Mouse (Mus musculus) hindbrain, embryonic 12.5 days (tissue): Measurements from ENCODE around the gene Hltf. TPM values are rescaled to one million over a fixed set of nuclear protein-coding genes. Genes with fewer than 3 reads are reported as not detected.
"Not testable (repeated sequence)": the region's sequence is repeated elsewhere in the genome, so short reads cannot be mapped to it uniquely, and the experiment has no call there.

ENCODE experiments used
- ATAC-seq: fragments of 200-750 bp; cut with Nextera tagmentation; 2 replicates; pipeline ENCODE4 v1.8.0; 2017; ENCODE audit warnings: moderate TSS enrichment; ENCODE audit not compliant: low FRiP score
- H3K27ac ChIP-seq: fragments of 300-500 bp; sonication (generic); 2 replicates; pipeline ENCODE4 v1.5.1; 2016; ENCODE audit warnings: mild to moderate bottlenecking
- H3K27me3 ChIP-seq: fragments of 300-500 bp; sonication (generic); 2 replicates; pipeline ENCODE4 v1.6.1; 2016; ENCODE audit warnings: mild to moderate bottlenecking
- H3K36me3 ChIP-seq: fragments of 300-500 bp; sonication (generic); 2 replicates; pipeline ENCODE4 v1.6.1; 2016; ENCODE audit warnings: mild to moderate bottlenecking
- H3K4me1 ChIP-seq: fragments of 300-500 bp; sonication (generic); 2 replicates; pipeline ENCODE4 v1.6.1; 2016
- H3K4me2 ChIP-seq: fragments of 300-500 bp; sonication (generic); replicated peaks from 2 replicates; pipeline ENCODE4 v1.6.1; 2016; ENCODE audit warnings: mild to moderate bottlenecking
- H3K4me3 ChIP-seq: fragments of 300-500 bp; sonication (generic); 2 replicates; pipeline ENCODE4 v1.5.1; 2016; ENCODE audit warnings: mild to moderate bottlenecking
- H3K9ac ChIP-seq: fragments of 300-500 bp; sonication (generic); 2 replicates; pipeline ENCODE4 v1.6.1; 2016; ENCODE audit warnings: mild to moderate bottlenecking, moderate library complexity
- H3K9me3 ChIP-seq: fragments of 300-500 bp; sonication (generic); replicated peaks from 2 replicates; pipeline ENCODE4 v1.6.1; 2016; ENCODE audit warnings: mild to moderate bottlenecking
- WGBS: fragments of 180-500 bp; shearing (Covaris S2); methylation state at CpG from one replicate; pipeline ENCODE4 v1.1.7; 2016; 5-methylcytosine and 5-hydroxymethylcytosine counted together
- polyA plus RNA-seq: library from polyadenylated mRNA; unstranded; fragments of >200 nt; fragmentation: Nextera tagmentation; extraction: Ambion mirVana; gene quantifications from 2 replicates; pipeline ENCODE4 v1.2.1, GENCODE M21; 2016

Hltf gene
- polyA plus RNA-seq, 1 experiment from 2014 or later = 22.4 TPM

DNA sequence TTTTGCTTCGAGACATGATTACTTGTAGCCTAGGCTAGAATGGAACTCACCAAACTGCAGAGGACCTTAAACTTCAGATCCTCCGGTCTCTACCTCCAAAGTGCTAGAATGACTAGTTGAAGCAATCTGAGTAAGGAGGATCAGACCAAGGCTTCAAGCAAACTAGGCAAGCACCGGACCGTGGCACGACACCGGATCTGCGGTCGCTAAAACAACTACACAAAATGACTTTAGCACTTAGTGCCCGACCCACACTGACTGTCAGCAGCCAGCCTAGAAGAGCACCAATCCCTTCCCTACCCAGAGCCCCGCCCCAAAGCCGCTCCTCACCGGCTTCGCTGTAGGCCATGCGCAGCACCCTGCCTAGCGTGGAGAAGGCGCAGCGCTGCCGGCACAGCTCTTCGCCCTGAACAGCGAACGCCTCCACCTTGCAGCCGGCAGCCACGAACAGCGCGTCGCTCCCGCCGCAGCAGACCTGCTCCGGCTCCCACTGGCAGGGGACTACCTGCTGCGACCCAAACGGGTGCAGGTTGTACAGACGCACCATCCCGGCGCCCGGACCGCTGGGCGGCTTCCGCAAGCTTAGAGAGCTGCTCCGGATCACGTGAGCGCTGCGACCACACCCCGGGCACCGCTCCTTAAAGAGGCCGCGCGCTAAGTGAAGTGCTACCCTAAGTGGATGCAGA, 22.7 kb upstream of the Hltf start, which contains the start of gene Hps3:
Gene Hps3 (minus strand): TSS at position 597 of the 686 bp plus-strand sequence.
- peak; percentile 100 for ATAC-seq
- WGBS = under 1% methylated on average over 45 of the region's 47 CpGs
- Histone ChIP-seq H3K4me2 (peak within 1 kb of the TSS; percentile 80), H3K4me3 (peak within 1 kb of the TSS; percentile 83), H3K27me3 (no peaks in the 10 kb centered on the region), H3K9ac (peak within 1 kb of the TSS; percentile 74), H3K4me1 (peaks cover 8% of the 10 kb centered on the region), H3K27ac (peak within 1 kb of the TSS; percentile 79), H3K36me3 (no peaks in the 10 kb centered on the region), H3K9me3 (no peaks in the 10 kb centered on the region)

DNA sequence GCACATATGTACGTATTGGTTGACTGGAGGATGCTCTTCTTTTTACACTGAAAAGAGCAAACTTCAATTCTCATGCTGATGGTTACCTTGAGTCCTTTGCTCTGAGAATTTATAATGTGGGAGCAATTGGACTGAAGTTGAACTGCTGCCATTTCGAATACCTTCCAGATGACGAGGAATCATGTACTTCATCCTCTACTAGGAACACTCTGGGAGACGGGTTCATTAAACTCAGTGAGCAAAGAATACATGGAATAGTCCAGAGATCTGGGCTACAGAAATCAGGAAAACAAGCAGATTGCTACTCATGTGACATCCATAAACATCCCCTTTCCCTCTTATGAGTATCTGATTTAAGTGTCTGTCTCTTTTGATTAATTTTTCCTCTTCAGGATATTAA, 21.5 kb upstream of the Hltf start:
- Histone ChIP-seq H3K9me3 (no peaks in the 10 kb centered on the region), H3K36me3 (no peaks in the 10 kb centered on the region), H3K27ac (no peak overlapping the region), H3K4me3 (no peak overlapping the region), H3K9ac (no peak overlapping the region), H3K27me3 (no peaks in the 10 kb centered on the region), H3K4me1 (peaks cover 8% of the 10 kb centered on the region), H3K4me2 (no peak overlapping the region)
- no peak for ATAC-seq
- WGBS = 83% methylated on average over 4 of the region's 4 CpGs

DNA sequence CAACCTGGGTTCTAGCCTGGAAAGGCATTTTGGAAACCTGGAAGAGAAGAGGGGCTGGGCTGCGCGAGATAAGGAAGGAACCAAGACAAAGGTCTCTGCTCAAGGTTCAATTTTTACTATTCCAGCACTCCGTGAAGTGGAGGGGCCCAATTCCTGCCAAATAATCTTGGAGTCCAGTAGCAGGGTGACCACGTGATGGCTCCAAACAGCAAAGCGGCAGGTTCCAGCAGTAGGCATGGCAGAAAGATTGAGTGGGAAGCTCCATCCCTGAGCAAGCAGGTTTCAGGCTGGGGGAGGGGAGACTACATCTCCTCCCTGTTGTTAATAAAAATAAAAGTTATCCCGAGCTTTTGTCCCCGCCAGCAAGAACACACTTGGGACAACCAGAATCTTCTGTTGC, 16.1 kb upstream of the Hltf start:
- not testable (repeated sequence) for ATAC-seq, H3K4me3 ChIP-seq, H3K27ac ChIP-seq, H3K27me3 ChIP-seq, H3K9me3 ChIP-seq, H3K4me2 ChIP-seq, H3K36me3 ChIP-seq, H3K9ac ChIP-seq, H3K4me1 ChIP-seq
- WGBS = 86% methylated on average over 7 of the region's 7 CpGs

DNA sequence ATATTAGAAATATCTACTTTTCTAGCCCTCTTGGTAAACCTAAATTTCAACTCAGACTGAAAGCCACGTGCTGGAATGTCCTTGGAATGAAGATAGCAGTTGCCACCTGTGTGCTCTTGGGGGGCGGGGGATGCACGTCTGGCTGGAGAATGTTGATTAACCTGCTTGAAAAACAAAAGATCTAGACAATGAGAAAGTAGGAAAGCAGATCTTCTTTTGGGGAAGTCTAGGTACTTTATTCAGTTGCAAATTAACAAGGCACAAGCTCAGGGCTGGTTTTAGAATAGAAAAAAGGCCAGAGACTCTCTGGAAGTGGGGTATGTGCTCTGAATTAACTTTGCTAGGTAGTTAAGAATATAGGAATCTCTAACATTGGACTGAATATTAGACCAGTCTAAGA, 12.9 kb upstream of the Hltf start:
- H3K4me2 ChIP-seq, H3K4me1 ChIP-seq, H3K27ac ChIP-seq, ATAC-seq, H3K9me3 ChIP-seq, H3K9ac ChIP-seq, H3K27me3 ChIP-seq, H3K4me3 ChIP-seq, H3K36me3 ChIP-seq: not testable (repeated sequence)
- 67% methylated on average over 3 of the region's 3 CpGs for WGBS

DNA sequence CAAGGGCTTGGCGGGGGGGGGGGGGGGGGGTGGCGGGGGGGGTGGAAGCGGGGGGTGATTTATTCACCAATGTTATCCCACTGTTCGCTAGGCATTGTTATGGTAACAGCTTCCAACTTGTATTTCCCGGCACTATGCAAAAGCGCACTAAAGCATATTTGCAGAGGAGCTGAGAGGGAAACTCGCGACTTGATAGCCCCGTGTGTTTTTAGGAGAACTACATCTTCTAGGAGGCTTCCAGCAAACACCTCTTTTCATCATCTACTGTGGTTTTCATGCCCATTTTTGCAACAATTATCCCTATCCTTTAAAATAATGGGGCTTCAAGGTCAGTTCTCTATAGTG, 558 bp downstream of the Hltf start:
- Histone ChIP-seq H3K4me1 (peaks cover 9% of the 10 kb centered on the region; the same call in 1 of the 2 replicates), H3K27ac (peak overlapping the region; percentile 83), H3K36me3 (peaks cover 4% of the 10 kb centered on the region), H3K27me3 (no peaks in the 10 kb centered on the region), H3K9me3 (no peaks in the 10 kb centered on the region), H3K4me3 (peak overlapping the region; percentile 81), H3K9ac (peak overlapping the region; percentile 74), H3K4me2 (peak overlapping the region; percentile 61)
- WGBS = 0% methylated on average over 7 of the region's 9 CpGs
- no peak for ATAC-seq

DNA sequence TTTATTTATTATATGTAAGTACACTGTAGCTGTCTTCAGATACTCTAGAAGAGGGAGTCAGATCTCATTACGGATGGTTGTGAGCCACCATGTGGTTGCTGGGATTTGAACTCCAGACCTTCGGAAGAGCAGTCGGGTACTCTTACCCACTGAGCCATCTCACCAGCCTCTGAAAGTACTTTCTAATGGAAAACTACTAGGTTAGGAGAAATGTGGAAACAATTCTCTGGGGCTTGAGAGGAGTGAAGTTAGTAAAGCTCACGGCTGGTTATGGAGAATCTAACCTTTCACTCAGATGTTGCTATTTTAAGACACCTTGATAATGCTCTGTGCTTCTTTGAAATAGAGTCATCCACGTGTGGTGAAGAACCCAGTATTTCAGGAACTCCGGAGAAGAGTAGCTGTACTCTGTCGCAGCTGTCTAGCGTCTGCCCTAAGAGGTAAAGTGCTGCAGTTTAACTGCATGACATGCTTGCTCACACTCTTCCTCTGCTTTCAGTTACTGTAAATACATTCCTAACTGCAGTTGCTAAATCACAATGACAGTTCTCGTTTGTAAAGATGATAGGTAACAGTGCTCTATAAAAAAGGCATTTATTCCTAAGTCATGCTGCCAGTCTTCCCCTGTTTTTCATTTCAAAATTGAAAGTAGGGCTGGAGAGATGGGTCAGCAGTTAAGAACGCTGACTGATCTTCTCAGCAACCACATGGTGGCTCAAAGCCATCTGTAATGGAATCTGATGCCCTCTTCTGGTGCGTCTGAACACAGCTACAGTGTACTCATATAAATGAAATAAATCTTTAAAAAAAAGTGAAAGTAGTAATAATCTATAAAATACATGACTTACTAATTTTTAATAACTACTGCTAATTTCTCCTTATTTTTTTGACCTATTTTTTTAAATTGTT, 18.8 kb downstream of the Hltf start:
- no peaks in the 10 kb centered on the region for H3K4me1 ChIP-seq
- no peak overlapping the region for H3K4me2 ChIP-seq
- ATAC-seq = no peak
- H3K4me3 ChIP-seq = no peak overlapping the region
- H3K27me3 ChIP-seq = no peaks in the 10 kb centered on the region
- no peak overlapping the region for H3K9ac ChIP-seq
- no peaks in the 10 kb centered on the region for H3K9me3 ChIP-seq
- no peak overlapping the region for H3K27ac ChIP-seq
- peaks cover 39% of the 10 kb centered on the region for H3K36me3 ChIP-seq
- 84% methylated on average over 11 of the region's 11 CpGs for WGBS

DNA sequence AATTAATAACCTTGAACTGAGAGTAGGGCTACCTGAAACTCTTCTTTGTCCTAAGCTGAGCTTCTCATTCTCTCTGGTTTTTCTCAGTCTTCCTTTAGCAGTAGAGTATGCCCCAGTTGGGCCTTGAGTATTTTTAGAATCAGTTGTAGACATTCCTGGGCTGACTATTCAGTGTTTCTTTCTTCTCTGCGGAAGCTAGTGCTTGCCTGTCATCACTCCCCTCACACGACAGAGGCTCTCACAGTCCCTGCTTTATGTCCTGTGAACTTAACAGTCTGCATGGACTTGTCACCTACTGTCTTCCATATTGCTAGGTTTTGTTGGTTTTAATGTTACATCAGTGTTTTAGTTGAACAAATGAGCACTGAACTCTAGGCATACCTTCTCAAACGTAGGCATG, 24.6 kb downstream of the Hltf start:
- Histone ChIP-seq H3K4me3 (no peak overlapping the region), H3K36me3 (peaks cover 22% of the 10 kb centered on the region), H3K27me3 (no peaks in the 10 kb centered on the region), H3K4me1 (no peaks in the 10 kb centered on the region), H3K4me2 (no peak overlapping the region), H3K9me3 (no peaks in the 10 kb centered on the region), H3K27ac (no peak overlapping the region), H3K9ac (no peak overlapping the region)
- WGBS = 85% methylated on average over 3 of the region's 3 CpGs
- ATAC-seq = no peak

DNA sequence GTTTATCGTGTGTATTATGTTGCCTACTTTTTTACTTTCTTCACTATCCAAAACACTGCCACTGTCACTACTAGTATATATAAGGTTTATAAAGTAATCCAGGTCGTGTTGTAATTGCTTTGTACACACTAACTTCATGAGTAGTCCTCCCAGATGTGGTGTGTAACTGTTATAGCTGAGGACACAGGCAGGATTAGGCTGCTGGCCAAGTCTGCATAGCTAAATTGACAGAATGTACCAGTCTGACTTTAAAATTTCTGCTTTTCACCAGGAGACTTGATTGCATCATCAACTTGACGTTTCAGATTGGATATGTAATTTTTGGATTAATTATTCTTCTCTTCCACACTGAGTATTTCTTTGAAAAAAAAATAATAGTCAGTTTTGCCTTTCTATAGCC, 46.2 kb downstream of the Hltf start:
- WGBS = 87% methylated on average over 3 of the region's 3 CpGs
- Histone ChIP-seq H3K4me1 (no peaks in the 10 kb centered on the region), H3K4me2 (no peak overlapping the region), H3K9me3 (no peaks in the 10 kb centered on the region), H3K27ac (no peak overlapping the region), H3K27me3 (no peaks in the 10 kb centered on the region), H3K36me3 (peaks cover 8% of the 10 kb centered on the region), H3K9ac (no peak overlapping the region), H3K4me3 (no peak overlapping the region)
- no peak for ATAC-seq

DNA sequence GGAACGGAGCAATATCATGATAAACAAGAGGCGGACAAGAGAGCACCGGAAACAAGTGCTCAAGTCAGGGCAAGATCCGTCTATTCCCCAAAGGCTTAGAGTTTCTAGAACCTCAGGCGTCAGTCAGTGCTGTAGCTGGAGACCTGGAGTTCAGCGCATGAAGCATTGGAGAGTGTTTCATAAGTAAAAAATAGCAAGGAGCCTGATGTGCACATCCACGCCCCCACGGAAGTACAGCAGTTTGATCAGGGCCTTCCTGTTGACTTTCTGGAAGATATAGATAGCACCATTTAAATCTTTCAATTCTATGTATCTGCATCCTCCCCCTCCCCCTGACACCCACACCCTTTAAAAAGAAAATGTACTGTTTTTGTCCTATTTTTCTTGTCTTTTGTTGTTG, 46.7 kb downstream of the Hltf start:
- no peaks in the 10 kb centered on the region for H3K27me3 ChIP-seq
- 91% methylated on average over 8 of the region's 8 CpGs for WGBS
- no peak overlapping the region for H3K9ac ChIP-seq
- H3K9me3 ChIP-seq = no peaks in the 10 kb centered on the region
- no peak overlapping the region for H3K4me3 ChIP-seq
- H3K36me3 ChIP-seq = peaks cover 8% of the 10 kb centered on the region
- H3K4me1 ChIP-seq = no peaks in the 10 kb centered on the region
- H3K27ac ChIP-seq = no peak overlapping the region
- no peak overlapping the region for H3K4me2 ChIP-seq
- ATAC-seq = no peak

DNA sequence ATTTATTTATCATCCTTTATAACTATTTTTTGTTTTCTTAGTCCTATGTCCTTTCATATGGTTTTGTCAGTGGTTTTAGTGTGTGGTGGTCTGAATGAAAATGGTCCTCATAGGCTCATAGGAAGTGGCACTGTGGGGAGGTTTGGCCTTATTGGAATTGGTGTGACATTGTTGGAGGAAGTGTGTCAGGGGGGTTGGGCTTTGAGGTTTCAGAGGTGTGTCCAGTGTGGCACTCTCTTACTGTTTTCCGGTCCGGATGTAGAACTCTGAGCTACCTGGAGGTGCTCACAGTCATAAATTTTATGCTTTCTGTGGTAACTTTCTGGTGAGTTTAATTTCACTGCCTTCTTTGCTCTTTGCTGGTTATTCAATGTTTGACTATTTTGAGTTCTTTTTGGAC, 47.2 kb downstream of the Hltf start:
- Histone ChIP-seq H3K4me2 (no peak overlapping the region), H3K4me3 (no peak overlapping the region), H3K36me3 (peaks cover 12% of the 10 kb centered on the region), H3K9me3 (no peaks in the 10 kb centered on the region), H3K9ac (no peak overlapping the region), H3K27me3 (no peaks in the 10 kb centered on the region), H3K27ac (no peak overlapping the region), H3K4me1 (no peaks in the 10 kb centered on the region)
- ATAC-seq = no peak
- 98% methylated on average over 2 of the region's 2 CpGs for WGBS

DNA sequence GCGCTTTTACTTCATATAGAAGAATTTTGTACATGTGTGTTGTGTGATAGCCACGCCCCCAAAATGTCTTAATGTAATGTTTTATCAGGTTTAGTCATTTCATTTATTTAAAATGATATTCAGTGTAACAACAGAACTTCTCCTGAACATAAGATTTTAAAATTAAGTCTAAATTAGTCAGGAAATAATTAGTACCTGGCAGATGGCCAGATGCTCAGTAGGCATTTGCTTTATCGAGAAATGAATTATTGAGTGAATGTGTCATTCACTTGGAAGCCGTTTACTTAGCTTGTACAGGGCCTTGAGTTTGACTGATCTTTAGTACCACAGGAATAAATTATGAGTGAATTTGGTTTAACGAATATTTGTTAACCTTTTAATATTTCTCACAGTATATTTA, 51.3 kb downstream of the Hltf start:
- Histone ChIP-seq H3K27me3 (no peaks in the 10 kb centered on the region), H3K27ac (no peak overlapping the region), H3K9me3 (no peaks in the 10 kb centered on the region), H3K4me3 (no peak overlapping the region), H3K36me3 (peaks cover 27% of the 10 kb centered on the region), H3K9ac (no peak overlapping the region), H3K4me2 (no peak overlapping the region), H3K4me1 (no peaks in the 10 kb centered on the region)
- 91% methylated on average over 5 of the region's 5 CpGs for WGBS
- ATAC-seq = no peak

DNA sequence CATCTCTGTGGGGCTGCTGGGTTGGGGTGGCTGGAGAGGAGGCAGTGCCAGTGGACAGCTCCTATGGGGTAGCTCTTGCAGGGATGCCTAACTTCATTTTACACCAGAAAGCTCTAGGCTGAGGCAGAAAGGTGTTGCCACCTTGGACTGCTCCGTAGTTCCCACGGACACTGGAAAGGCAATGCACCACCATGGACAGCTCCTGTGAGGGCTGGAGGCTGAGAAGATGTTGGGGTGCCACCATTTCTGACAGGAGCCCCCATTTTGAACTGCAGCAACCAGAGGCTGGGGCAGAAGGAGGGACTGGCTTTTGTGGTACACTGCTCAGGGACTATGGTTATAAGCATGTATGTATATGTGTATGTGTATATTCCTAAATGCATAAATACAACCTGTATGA, 54.3 kb downstream of the Hltf start:
- WGBS = 93% methylated on average over 2 of the region's 2 CpGs
- Histone ChIP-seq H3K9me3 (no peaks in the 10 kb centered on the region), H3K36me3 (peaks cover 31% of the 10 kb centered on the region), H3K4me2 (no peak overlapping the region), H3K27ac (no peak overlapping the region), H3K4me3 (no peak overlapping the region), H3K9ac (no peak overlapping the region), H3K4me1 (no peaks in the 10 kb centered on the region), H3K27me3 (no peaks in the 10 kb centered on the region)
- ATAC-seq = no peak
